Mouse (Mus musculus) heart, adult 2 months (tissue): Measurements from ENCODE around the gene Fbxw8. TPM values are rescaled to one million over a fixed set of nuclear protein-coding genes. Genes with fewer than 3 reads are reported as not detected.

Experiments used
- DNase-seq, 2 experiments: peaks; one replicate each; pipeline ENCODE4 v3.0.0; 2021
- H3K27ac ChIP-seq: fragments of 200-600 bp; 2 replicates; pipeline ENCODE4 v1.8.1; 2022
- H3K27me3 ChIP-seq: fragments of 200-500 bp; 2 replicates; pipeline ENCODE4 v1.6.1; 2012; ENCODE audit warnings: mild to moderate bottlenecking, low read length, inconsistent platforms, mixed read lengths; ENCODE audit not compliant: control insufficient read depth, insufficient read depth
- H3K36me3 ChIP-seq: fragments of 200-500 bp; 2 replicates; pipeline ENCODE4 v1.6.1; 2012; ENCODE audit warnings: low read length, inconsistent platforms; ENCODE audit not compliant: control insufficient read depth, insufficient read depth
- H3K4me1 ChIP-seq: fragments of 200-500 bp; 2 replicates; pipeline ENCODE4 v1.6.1; 2011; ENCODE audit warnings: low read length; ENCODE audit not compliant: control insufficient read depth, insufficient read depth
- H3K4me3 ChIP-seq: fragments of 200-600 bp; 2 replicates; pipeline ENCODE4 v1.8.1; 2022
- H3K79me2 ChIP-seq: fragments of 200-500 bp; replicated peaks from 2 replicates; pipeline ENCODE4 v1.6.1; 2012; ENCODE audit warnings: mild to moderate bottlenecking, inconsistent platforms, low read length, moderate library complexity, mixed read lengths; ENCODE audit not compliant: control insufficient read depth, insufficient read depth
- H3K9ac ChIP-seq: fragments of 200-500 bp; 2 replicates; pipeline ENCODE4 v1.6.1; 2012; ENCODE audit warnings: low read depth, mild to moderate bottlenecking, control low read depth, inconsistent platforms, low read length, mixed read lengths
- CTCF ChIP-seq: fragments of 200-600 bp; IDR thresholded peaks from 2 replicates; pipeline ENCODE4 v1.8.1; 2022; ENCODE audit warnings: antibody characterized with exemption, mild to moderate bottlenecking, moderate library complexity
- EP300 ChIP-seq: fragments of 200-500 bp; IDR thresholded peaks from 2 replicates; pipeline ENCODE4 v1.6.1; 2011; ENCODE audit warnings: low read depth, low read length, control low read depth; ENCODE audit not compliant: insufficient read depth
- POLR2A ChIP-seq: fragments of 200-500 bp; IDR thresholded peaks from 2 replicates; pipeline ENCODE4 v1.6.1; 2011; ENCODE audit warnings: mild to moderate bottlenecking, low read depth, low read length, control low read depth; ENCODE audit not compliant: insufficient read depth
- whole genome bisulfite sequencing: fragments of 180-500 bp; shearing (Covaris S2); methylation state at CpG from one replicate; pipeline ENCODE4 v1.1.7; 2018; 5-methylcytosine and 5-hydroxymethylcytosine counted together
- intact Hi-C: fragments of 180-260 bp; cut with DNase I; formaldehyde crosslinking; loops from one replicate; pipeline ENCODE4 v1.15.1; 2025
- polyA plus RNA-seq: library from polyadenylated mRNA; depleted of rRNA; stranded (reverse); fragments of >200 nt; gene quantifications from 2 replicates; pipeline ENCODE4 v1.2.3, GENCODE M21; 2012
- total RNA-seq, 2 experiments: library from RNA; stranded (reverse); gene quantifications; 2 replicates each; pipeline ENCODE4 v1.2.3; 2021

Fbxw8 gene
- total and polyA plus RNA-seq, 3 experiments = 35.1 to 39.2 (median 36.8) TPM

- Histone ChIP-seq H3K79me2 (no peaks in the 10 kb centered on the region), H3K36me3 (no peaks in the 10 kb centered on the region), H3K9ac (no peak overlapping the region), H3K4me1 (no peaks in the 10 kb centered on the region), H3K27ac (no peak overlapping the region), H3K27me3 (no peaks in the 10 kb centered on the region), H3K4me3 (no peak overlapping the region)
- intact Hi-C loops = no loop called here
- TF ChIP-seq POLR2A = no peak
- no peak for DNase-seq
- 84% methylated on average over 14 of the region's 14 CpGs for WGBS
Observed at GRCm38 (mm10) chr5:118047091-118047757, 108.0 kb downstream of the Fbxw8 start.

GRCm38 (mm10) chr5:118045385-118045784 lies 109.9 kb downstream of the Fbxw8 start:
- Histone ChIP-seq H3K36me3 (no peaks in the 10 kb centered on the region), H3K27me3 (no peaks in the 10 kb centered on the region), H3K9ac (no peak overlapping the region), H3K4me1 (no peaks in the 10 kb centered on the region), H3K4me3 (no peak overlapping the region), H3K79me2 (no peaks in the 10 kb centered on the region), H3K27ac (no peak overlapping the region)
- intact Hi-C loops = no loop called here
- DNase-seq = no peak
- WGBS = 90% methylated on average over 9 of the region's 9 CpGs
- TF ChIP-seq CTCF (no peak), EP300 (no peak), POLR2A (no peak)

- Histone ChIP-seq H3K79me2 (no peaks in the 10 kb centered on the region), H3K4me1 (no peaks in the 10 kb centered on the region), H3K9ac (no peak overlapping the region), H3K4me3 (no peak overlapping the region), H3K27ac (no peak overlapping the region), H3K36me3 (no peaks in the 10 kb centered on the region), H3K27me3 (no peaks in the 10 kb centered on the region)
- DNase-seq = no peak
- WGBS = 67% methylated on average over 6 of the region's 6 CpGs
- intact Hi-C loops = no loop called here
- no peak for TF ChIP-seq EP300
- no peak for TF ChIP-seq CTCF
- no peak for TF ChIP-seq POLR2A
Observed at GRCm38 (mm10) chr5:118044907-118045306, 110.4 kb downstream of the Fbxw8 start.

- H3K36me3 ChIP-seq = no peaks in the 10 kb centered on the region
- no peaks in the 10 kb centered on the region for H3K27me3 ChIP-seq
- H3K4me3 ChIP-seq = no peak overlapping the region
- no peak for DNase-seq
- H3K9ac ChIP-seq = no peak overlapping the region
- H3K79me2 ChIP-seq = no peaks in the 10 kb centered on the region; the same call in 1 of the 2 replicates
- no peaks in the 10 kb centered on the region for H3K4me1 ChIP-seq
- WGBS = 87% methylated on average over 4 of the region's 4 CpGs
- TF ChIP-seq EP300 (no peak), POLR2A (no peak), CTCF (no peak)
- H3K27ac ChIP-seq = no peak overlapping the region
- intact Hi-C loops = no loop called here
Observed at GRCm38 (mm10) chr5:118043761-118044160, 111.5 kb downstream of the Fbxw8 start.

- Histone ChIP-seq H3K4me1 (no peaks in the 10 kb centered on the region), H3K9ac (no peak overlapping the region), H3K27ac (no peak overlapping the region), H3K79me2 (no peaks in the 10 kb centered on the region; the same call in 1 of the 2 replicates), H3K27me3 (no peaks in the 10 kb centered on the region), H3K36me3 (no peaks in the 10 kb centered on the region), H3K4me3 (no peak overlapping the region)
- intact Hi-C loops = no loop called here
- WGBS = 62% methylated on average over 6 of the region's 6 CpGs
- TF ChIP-seq POLR2A (no peak), CTCF (no peak), EP300 (no peak)
- no peak for DNase-seq
Observed at GRCm38 (mm10) chr5:118042599-118042998, 112.7 kb downstream of the Fbxw8 start.

- H3K27me3 ChIP-seq = no peaks in the 10 kb centered on the region
- no peak for TF ChIP-seq EP300
- TF ChIP-seq CTCF = no peak
- no peaks in the 10 kb centered on the region for H3K36me3 ChIP-seq
- H3K27ac ChIP-seq = no peak overlapping the region
- DNase-seq = no peak
- no peak overlapping the region for H3K9ac ChIP-seq
- intact Hi-C loops = no loop called here
- no peaks in the 10 kb centered on the region; the same call in 1 of the 2 replicates for H3K79me2 ChIP-seq
- no peak overlapping the region for H3K4me3 ChIP-seq
- H3K4me1 ChIP-seq = no peaks in the 10 kb centered on the region
- WGBS = 38% methylated on average over 12 of the region's 12 CpGs
Observed at GRCm38 (mm10) chr5:118039241-118039668, 116.0 kb downstream of the Fbxw8 start.
